Mouse (Mus musculus) hindbrain, embryonic 16.5 days (tissue): ENCODE measurements around the gene Tbxa2r. TPM values are rescaled to one million over a fixed set of nuclear protein-coding genes. Genes with fewer than 3 reads are reported as not detected.

Experiments used
- ATAC-seq: fragments of 200-750 bp; cut with Nextera tagmentation; 2 replicates; pipeline ENCODE4 v1.8.0; 2017; ENCODE audit warnings: moderate TSS enrichment, moderate library complexity
- H3K27ac ChIP-seq: fragments of 300-500 bp; sonication (generic); 2 replicates; pipeline ENCODE4 v1.5.1; 2014; ENCODE audit warnings: low read depth, mild to moderate bottlenecking, control low read depth, low read length, moderate library complexity
- H3K27me3 ChIP-seq: fragments of 300-500 bp; sonication (generic); replicated peaks from 2 replicates; pipeline ENCODE4 v1.6.1; 2014; ENCODE audit warnings: low read length; ENCODE audit not compliant: control insufficient read depth, insufficient read depth
- H3K36me3 ChIP-seq: fragments of 300-500 bp; sonication (generic); 2 replicates; pipeline ENCODE4 v1.6.1; 2014; ENCODE audit warnings: mild to moderate bottlenecking, low read length, moderate library complexity, mixed read lengths; ENCODE audit not compliant: control insufficient read depth, insufficient read depth
- H3K4me1 ChIP-seq: fragments of 300-500 bp; sonication (generic); 2 replicates; pipeline ENCODE4 v1.6.1; 2014; ENCODE audit warnings: low read depth, low read length; ENCODE audit not compliant: control insufficient read depth, insufficient read depth
- H3K4me2 ChIP-seq: fragments of 300-500 bp; sonication (generic); 2 replicates; pipeline ENCODE4 v1.6.1; 2014; ENCODE audit warnings: mild to moderate bottlenecking, low read length, control low read depth, moderate library complexity
- H3K4me3 ChIP-seq: fragments of 300-500 bp; sonication (generic); 2 replicates; pipeline ENCODE4 v1.5.1; 2014; ENCODE audit warnings: mild to moderate bottlenecking, low read length, control low read depth, moderate library complexity
- H3K9ac ChIP-seq: fragments of 300-500 bp; sonication (generic); 2 replicates; pipeline ENCODE4 v1.6.1; 2014; ENCODE audit warnings: low read depth, mild to moderate bottlenecking, control low read depth, low read length, moderate library complexity
- H3K9me3 ChIP-seq: fragments of 300-500 bp; sonication (generic); 2 replicates; pipeline ENCODE4 v1.6.1; 2014; ENCODE audit warnings: mild to moderate bottlenecking, low read length, moderate library complexity; ENCODE audit not compliant: control insufficient read depth
- WGBS: fragments of 180-500 bp; shearing (Covaris S2); extraction: QIAGEN DNeasy Blood & Tissue Kit; methylation state at CpG from one replicate; pipeline ENCODE4 v1.1.7; 2014; 5-methylcytosine and 5-hydroxymethylcytosine counted together
- polyA plus RNA-seq: library from polyadenylated mRNA; unstranded; fragments of >200 nt; fragmentation: Nextera tagmentation; extraction: Ambion mirVana; gene quantifications from 2 replicates; pipeline ENCODE4 v1.2.1, GENCODE M21; 2015

Tbxa2r gene
- polyA plus RNA-seq, 1 experiment from 2014 or later: 5.4 TPM

- H3K27ac ChIP-seq: no peak overlapping the region
- WGBS: 93% methylated on average over 18 of the region's 18 CpGs
- H3K4me1 ChIP-seq: peaks cover 20% of the 10 kb centered on the region
- H3K36me3 ChIP-seq: peaks cover 45% of the 10 kb centered on the region
- H3K4me3 ChIP-seq: no peak overlapping the region
- no peaks in the 10 kb centered on the region for H3K9me3 ChIP-seq
- ATAC-seq: no peak
- no peaks in the 10 kb centered on the region for H3K27me3 ChIP-seq
- no peak overlapping the region for H3K9ac ChIP-seq
- H3K4me2 ChIP-seq: no peak overlapping the region
Measured at GRCm38 (mm10) chr10:81323791-81324530, 4.6 kb upstream of the Tbxa2r start.

GRCm38 (mm10) chr10:81325176-81325575 is 3.4 kb upstream of the Tbxa2r start:
- Histone ChIP-seq H3K9ac (no peak overlapping the region), H3K36me3 (peaks cover 45% of the 10 kb centered on the region), H3K9me3 (no peaks in the 10 kb centered on the region), H3K27ac (no peak overlapping the region), H3K4me3 (no peak overlapping the region), H3K4me2 (no peak overlapping the region), H3K27me3 (no peaks in the 10 kb centered on the region), H3K4me1 (peaks cover 11% of the 10 kb centered on the region)
- 94% methylated on average over 21 of the region's 21 CpGs for WGBS
- no peak for ATAC-seq

- Histone ChIP-seq H3K36me3 (peaks cover 45% of the 10 kb centered on the region), H3K27me3 (no peaks in the 10 kb centered on the region), H3K9me3 (no peaks in the 10 kb centered on the region), H3K4me1 (peaks cover 11% of the 10 kb centered on the region), H3K4me3 (no peak overlapping the region), H3K27ac (no peak overlapping the region), H3K4me2 (no peak overlapping the region), H3K9ac (no peak overlapping the region)
- 91% methylated on average over 18 of the region's 18 CpGs for WGBS
- no peak for ATAC-seq
Measured at GRCm38 (mm10) chr10:81325781-81326180, 2.8 kb upstream of the Tbxa2r start.

GRCm38 (mm10) chr10:81326858-81327257 is 1.7 kb upstream of the Tbxa2r start:
- peaks cover 45% of the 10 kb centered on the region for H3K36me3 ChIP-seq
- no peak overlapping the region for H3K4me3 ChIP-seq
- no peaks in the 10 kb centered on the region for H3K27me3 ChIP-seq
- H3K4me2 ChIP-seq: no peak overlapping the region
- no peak overlapping the region for H3K9ac ChIP-seq
- no peak; the same call in 1 of the 2 replicates for ATAC-seq
- peaks cover 7% of the 10 kb centered on the region for H3K4me1 ChIP-seq
- H3K9me3 ChIP-seq: no peaks in the 10 kb centered on the region
- 72% methylated on average over 6 of the region's 6 CpGs for WGBS
- H3K27ac ChIP-seq: 0 out of 2 replicates have a peak overlapping the region, but pooled peaks have one; percentile 29

GRCm38 (mm10) chr10:81327959-81328358 is 572 bp upstream of the Tbxa2r start:
- H3K27me3 ChIP-seq: peaks cover 9% of the 10 kb centered on the region
- 61% methylated on average over 2 of the region's 2 CpGs for WGBS
- H3K36me3 ChIP-seq: peaks cover 40% of the 10 kb centered on the region
- no peak overlapping the region for H3K4me3 ChIP-seq
- H3K4me2 ChIP-seq: no peak overlapping the region
- H3K4me1 ChIP-seq: no peaks in the 10 kb centered on the region
- no peak for ATAC-seq
- H3K27ac ChIP-seq: no peak overlapping the region
- no peaks in the 10 kb centered on the region for H3K9me3 ChIP-seq
- H3K9ac ChIP-seq: no peak overlapping the region

GRCm38 (mm10) chr10:81329194-81329975 is 854 bp downstream of the Tbxa2r start:
- H3K36me3 ChIP-seq: peaks cover 25% of the 10 kb centered on the region
- no peaks in the 10 kb centered on the region for H3K4me1 ChIP-seq
- no peak overlapping the region for H3K4me2 ChIP-seq
- H3K9ac ChIP-seq: peak overlapping the region; percentile 22; the same call in 1 of the 2 replicates
- no peaks in the 10 kb centered on the region for H3K9me3 ChIP-seq
- peaks cover 10% of the 10 kb centered on the region for H3K27me3 ChIP-seq
- no peak overlapping the region for H3K4me3 ChIP-seq
- WGBS: 74% methylated on average over 10 of the region's 10 CpGs
- H3K27ac ChIP-seq: no peak overlapping the region
- ATAC-seq: no peak

- H3K27ac ChIP-seq: no peak overlapping the region
- H3K4me2 ChIP-seq: no peak overlapping the region
- 52% methylated on average over 4 of the region's 4 CpGs for WGBS
- peaks cover 19% of the 10 kb centered on the region for H3K36me3 ChIP-seq
- H3K27me3 ChIP-seq: peaks cover 10% of the 10 kb centered on the region
- H3K4me3 ChIP-seq: no peak overlapping the region
- no peaks in the 10 kb centered on the region for H3K9me3 ChIP-seq
- no peak for ATAC-seq
- H3K4me1 ChIP-seq: no peaks in the 10 kb centered on the region; the same call in 1 of the 2 replicates
- H3K9ac ChIP-seq: no peak overlapping the region
Measured at GRCm38 (mm10) chr10:81330007-81330406, 1.5 kb downstream of the Tbxa2r start.

GRCm38 (mm10) chr10:81332277-81332676 is 3.7 kb downstream of the Tbxa2r start:
- Histone ChIP-seq H3K9ac (no peak overlapping the region), H3K4me1 (no peaks in the 10 kb centered on the region; the same call in 1 of the 2 replicates), H3K36me3 (no peaks in the 10 kb centered on the region), H3K27me3 (peaks cover 10% of the 10 kb centered on the region), H3K27ac (no peak overlapping the region), H3K9me3 (no peaks in the 10 kb centered on the region), H3K4me3 (no peak overlapping the region; the same call in 1 of the 2 replicates), H3K4me2 (0 out of 2 replicates have a peak overlapping the region, but pooled peaks have one; percentile 7)
- ATAC-seq: no peak
- 14% methylated on average over 29 of the region's 29 CpGs for WGBS

GRCm38 (mm10) chr10:81334324-81334723 is 5.8 kb downstream of the Tbxa2r start:
- Histone ChIP-seq H3K4me2 (no peak overlapping the region), H3K4me3 (no peak overlapping the region), H3K9ac (no peak overlapping the region), H3K4me1 (no peaks in the 10 kb centered on the region; the same call in 1 of the 2 replicates), H3K27me3 (peaks cover 10% of the 10 kb centered on the region), H3K36me3 (no peaks in the 10 kb centered on the region), H3K27ac (no peak overlapping the region), H3K9me3 (no peaks in the 10 kb centered on the region)
- ATAC-seq: no peak
- WGBS: 58% methylated on average over 11 of the region's 11 CpGs
